Mouse (Mus musculus) ES-E14 (cell line): ENCODE data around the gene Glb1l3. TPM values are rescaled to one million over a fixed set of nuclear protein-coding genes. Genes with fewer than 3 reads are reported as not detected.

Experiments
- DNase-seq: peaks from one replicate; pipeline ENCODE4 v3.0.0-alpha.2; 2013; ENCODE audit warnings: low read depth, low spot score
- H3K27ac ChIP-seq: 2 replicates; pipeline ENCODE4 v1.5.1; 2012; ENCODE audit warnings: low read depth, mild to moderate bottlenecking, low read length, moderate library complexity, mixed read lengths; ENCODE audit not compliant: poor library complexity, insufficient read depth, severe bottlenecking
- H3K36me3 ChIP-seq: 2 replicates; pipeline ENCODE4 v1.6.1; 2012; ENCODE audit warnings: mild to moderate bottlenecking, low read length, moderate library complexity, mixed read lengths; ENCODE audit not compliant: control insufficient read depth, poor library complexity, insufficient read depth, severe bottlenecking
- H3K4me1 ChIP-seq, 2 experiments: fragments of 150-350 bp in 1 of 2; sonication (generic) in 1 of 2; 2 replicates each; pipeline ENCODE4 v1.6.1; 2012; ENCODE audit warnings: low read length in 2 of 2, mild to moderate bottlenecking in 1 of 2, mixed read lengths in 1 of 2; ENCODE audit not compliant: control insufficient read depth in 2 of 2, insufficient read depth in 2 of 2, poor library complexity in 1 of 2
- H3K4me3 ChIP-seq, 2 experiments: fragments of 150-350 bp in 1 of 2; sonication (generic) in 1 of 2; 2 replicates each; pipeline ENCODE4 v1.5.1; 2012; ENCODE audit warnings: low read length in 2 of 2, low read depth in 1 of 2, mild to moderate bottlenecking in 1 of 2, mixed read lengths in 1 of 2; ENCODE audit not compliant: insufficient read depth in 1 of 2, poor library complexity in 1 of 2, severe bottlenecking in 1 of 2
- H3K9ac ChIP-seq: 2 replicates; pipeline ENCODE4 v1.6.1; 2012; ENCODE audit warnings: low read depth, mild to moderate bottlenecking, low read length, mixed read lengths; ENCODE audit not compliant: poor library complexity, insufficient read depth, severe bottlenecking
- H3K9me3 ChIP-seq: fragments of 150-350 bp; sonication (generic); 2 replicates; pipeline ENCODE4 v1.6.1; 2012; ENCODE audit warnings: low read depth, mild to moderate bottlenecking, low read length; ENCODE audit not compliant: control insufficient read depth, insufficient read depth
- CHD2 ChIP-seq: IDR thresholded peaks from 2 replicates; pipeline ENCODE4 v1.6.1; 2014; ENCODE audit warnings: mild to moderate bottlenecking, low read depth, low read length, inconsistent platforms
- HCFC1 ChIP-seq: IDR thresholded peaks from 2 replicates; pipeline ENCODE4 v1.6.1; 2012; ENCODE audit warnings: low read length, inconsistent platforms, borderline replicate concordance; ENCODE audit not compliant: insufficient read depth
- MAFK ChIP-seq: IDR thresholded peaks from 2 replicates; pipeline ENCODE4 v1.6.1; 2014; ENCODE audit warnings: mild to moderate bottlenecking, low read depth, low read length, inconsistent platforms; ENCODE audit not compliant: insufficient read depth
- ZC3H11A ChIP-seq: IDR thresholded peaks from 2 replicates; pipeline ENCODE4 v1.6.1; 2012; ENCODE audit warnings: low read depth, mild to moderate bottlenecking, inconsistent platforms, low read length, borderline replicate concordance
- ZNF384 ChIP-seq: IDR thresholded peaks from 2 replicates; pipeline ENCODE4 v1.6.1; 2012; ENCODE audit warnings: low read depth, low read length, inconsistent platforms
- in situ Hi-C, 2 experiments: fragments of 600-800 bp; cut with MboI; formaldehyde crosslinking; loops; one replicate each; pipeline ENCODE4 v1.15.1; 2025; ENCODE audit warnings: low sequenced_read_pairs in 2 of 2, inconsistent platforms in 1 of 2; ENCODE audit not compliant: unreplicated experiment in 2 of 2
- total RNA-seq: library from RNA; depleted of rRNA; stranded (reverse); fragments of 300-350 nt; gene quantifications from 2 replicates; pipeline ENCODE4 v1.2.3, GENCODE M21; 2012

Gene Glb1l3
- total RNA-seq, 1 experiment, result not detected

GRCm38 (mm10) chr9:26805935-26806666 lies 54.6 kb downstream of the Glb1l3 start, which contains the start of gene Glb1l2:
Glb1l2 (minus strand) TSS chr9:26806468.
- Histone ChIP-seq H3K27ac (no peak within 1 kb of the TSS), H3K9ac (peak within 1 kb of the TSS; percentile 55), H3K4me3 (peak within 1 kb of the TSS; percentile 56 to 84), H3K36me3 (no peaks in the 10 kb centered on the region), H3K4me1 (no peaks in the 10 kb centered on the region), H3K9me3 (no peaks in the 10 kb centered on the region)
- DNase-seq, result peak; percentile 97
- TF ChIP-seq HCFC1 (no peak), MAFK (no peak), ZNF384 (no peak), CHD2 (no peak), ZC3H11A (no peak)
- in situ Hi-C loops, result no loop called here

GRCm38 (mm10) chr9:26804321-26804720 lies 56.4 kb downstream of the Glb1l3 start:
- in situ Hi-C loops, result no loop called here
- Histone ChIP-seq H3K9ac (no peak overlapping the region), H3K27ac (no peak overlapping the region), H3K4me3 (no peak overlapping the region), H3K36me3 (no peaks in the 10 kb centered on the region), H3K4me1 (no peaks in the 10 kb centered on the region), H3K9me3 (no peaks in the 10 kb centered on the region)
- no peak for DNase-seq
- TF ChIP-seq CHD2, result no peak
- no peak for TF ChIP-seq HCFC1
- TF ChIP-seq ZNF384, result no peak
- no peak for TF ChIP-seq ZC3H11A
- TF ChIP-seq MAFK, result no peak

GRCm38 (mm10) chr9:26800357-26800756 lies 60.3 kb downstream of the Glb1l3 start:
- TF ChIP-seq CHD2, result no peak
- no peak for TF ChIP-seq ZNF384
- TF ChIP-seq ZC3H11A, result no peak
- no peak for TF ChIP-seq HCFC1
- TF ChIP-seq MAFK, result no peak
- H3K4me3 ChIP-seq, result no peak overlapping the region
- no peak overlapping the region for H3K9ac ChIP-seq
- no peak for DNase-seq
- H3K27ac ChIP-seq, result no peak overlapping the region
- no peaks in the 10 kb centered on the region for H3K9me3 ChIP-seq
- in situ Hi-C loops, result no loop called here
- H3K36me3 ChIP-seq, result no peaks in the 10 kb centered on the region
- H3K4me1 ChIP-seq, result no peaks in the 10 kb centered on the region

GRCm38 (mm10) chr9:26798731-26799130 lies 62.0 kb downstream of the Glb1l3 start:
- no peak overlapping the region for H3K9ac ChIP-seq
- TF ChIP-seq ZC3H11A (no peak), MAFK (no peak), ZNF384 (no peak), CHD2 (no peak), HCFC1 (no peak)
- in situ Hi-C loops, result no loop called here
- H3K4me3 ChIP-seq, result no peak overlapping the region
- H3K9me3 ChIP-seq, result no peaks in the 10 kb centered on the region
- no peak for DNase-seq
- H3K36me3 ChIP-seq, result no peaks in the 10 kb centered on the region
- H3K4me1 ChIP-seq, result no peaks in the 10 kb centered on the region
- no peak overlapping the region for H3K27ac ChIP-seq

- TF ChIP-seq MAFK (no peak), CHD2 (no peak), ZNF384 (no peak), ZC3H11A (no peak), HCFC1 (no peak)
- Histone ChIP-seq H3K27ac (no peak overlapping the region), H3K9me3 (no peaks in the 10 kb centered on the region), H3K9ac (no peak overlapping the region), H3K4me1 (no peaks in the 10 kb centered on the region), H3K4me3 (no peak overlapping the region), H3K36me3 (no peaks in the 10 kb centered on the region)
- in situ Hi-C loops, result no loop called here
- no peak for DNase-seq
These were observed 62.5 kb downstream of the Glb1l3 start for GRCm38 (mm10) chr9:26798205-26798604.
